In the genomic region with DNA sequence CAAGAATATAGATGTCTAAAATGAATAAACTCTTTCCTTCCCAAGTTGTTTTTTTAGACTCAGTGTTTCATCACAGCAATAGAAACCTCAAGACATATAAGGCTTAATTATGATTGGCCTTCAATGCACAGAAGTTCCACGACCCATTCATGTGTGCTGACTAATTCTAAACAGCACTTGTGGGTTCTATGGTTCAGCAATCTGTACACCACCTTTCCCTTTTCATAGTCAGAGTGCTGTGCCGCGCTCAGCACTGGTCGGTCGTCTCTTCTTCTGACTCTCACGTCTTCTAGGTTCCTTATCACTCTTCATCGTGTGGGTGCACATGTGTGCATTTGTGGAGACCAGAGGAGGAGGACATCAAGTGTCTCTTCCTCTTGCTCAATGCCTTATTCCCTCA, we compare ENCODE assay signal across 22 mouse cellular contexts. TPM values are rescaled to one million over a fixed set of nuclear protein-coding genes. Genes with fewer than 3 reads are reported as not detected.
DNase-seq lines count a peak whose midpoint lies in the region; ATAC-seq lines count a peak whose summit lies in the region.
"Had no signal": no experiment of that assay in that cellular context is flagged by ENCODE, and none has a peak within 500 bp of the region (broad histone marks: within the 10 kb centered on the region; RNA-seq: fewer than 3 reads in every experiment).

No protein-coding gene starts in this region.

- DNase-seq in CD4-positive, CD25-positive, alpha-beta regulatory T cell, adult 2 months (ENCODE audit: low read depth, low spot score), result peak; percentile 35
- DNase-seq in splenic B cell, adult 2 months (ENCODE audit: low read depth, low spot score), result peak; percentile 20
- no peak for DNase-seq in liver, embryonic 11.5 days (ENCODE audit: low spot score)
- DNase-seq in MN1 (ENCODE audit: low spot score), result no peak
- DNase-seq: adrenal gland, adult 8-10 months; adrenal gland, postnatal 25 days; cerebellum, adult 18-20 months; cerebellum, adult 9-10 months; cerebellum, postnatal 14 days; forebrain, postnatal 0 days; gastrocnemius, adult 2 months; gastrocnemius, postnatal 14 days; heart, adult 11 months had no signal

- H3K9me3 ChIP-seq in liver, embryonic 11.5 days (ENCODE audit: control insufficient read depth, low read length), result no peaks in the 10 kb centered on the region
- H3K9me3 ChIP-seq in forebrain, embryonic 13.5 days (replicated peaks), result no peaks in the 10 kb centered on the region
- H3K9me3 ChIP-seq: forebrain, embryonic 10.5 days; G1E; hindbrain, embryonic 12.5 days; hindbrain, embryonic 15.5 days had no signal

- ATAC-seq in activated CD4-positive, CD25-positive, alpha-beta regulatory T cell, adult 4 months, result peak; percentile 59
- no peak for ATAC-seq in liver, embryonic 11.5 days (replicated peaks; ENCODE audit: low FRiP score)
- ATAC-seq in forebrain, embryonic 13.5 days, result no peak
- ATAC-seq: forebrain, embryonic 14.5 days; forebrain, postnatal 0 days; intestine, postnatal 0 days had no signal

- H3K27ac ChIP-seq in liver, embryonic 11.5 days (ENCODE audit: low read depth, low read length), result no peak overlapping the region
- H3K27ac ChIP-seq in forebrain, embryonic 13.5 days, result no peak overlapping the region
- H3K27ac ChIP-seq: forebrain, embryonic 10.5 days; gastrocnemius, adult 2 months; hindbrain, embryonic 12.5 days; hindbrain, embryonic 15.5 days had no signal

- no peaks in the 10 kb centered on the region for H3K4me1 ChIP-seq in liver, embryonic 11.5 days (replicated peaks; ENCODE audit: control insufficient read depth, insufficient read depth, low read length)
- H3K4me1 ChIP-seq in forebrain, embryonic 13.5 days, result no peaks in the 10 kb centered on the region
- H3K4me1 ChIP-seq: hindbrain, embryonic 12.5 days; hindbrain, embryonic 15.5 days had no signal

- no peaks in the 10 kb centered on the region for H3K36me3 ChIP-seq in splenic B cell, adult 2 months (ENCODE audit: control insufficient read depth, insufficient read depth, low read length, poor library complexity, severe bottlenecking)
- no peaks in the 10 kb centered on the region for H3K36me3 ChIP-seq in liver, embryonic 11.5 days (ENCODE audit: control insufficient read depth, insufficient read depth, low read length)
- no peaks in the 10 kb centered on the region for H3K36me3 ChIP-seq in forebrain, embryonic 13.5 days (ENCODE audit: poor library complexity, severe bottlenecking)
- H3K36me3 ChIP-seq: G1E; hindbrain, embryonic 12.5 days; hindbrain, embryonic 15.5 days had no signal

- WGBS in liver, embryonic 11.5 days, result 78% methylated on average over 7 of the region's 7 CpGs
- WGBS in forebrain, embryonic 13.5 days, result 94% methylated on average over 7 of the region's 7 CpGs

- no peak overlapping the region for H3K4me3 ChIP-seq in liver, embryonic 11.5 days (ENCODE audit: low read depth, low read length)
- H3K4me3 ChIP-seq in forebrain, embryonic 13.5 days, result no peak overlapping the region
- H3K4me3 ChIP-seq: forebrain, embryonic 10.5 days; gastrocnemius, adult 2 months; hindbrain, embryonic 12.5 days; hindbrain, embryonic 15.5 days had no signal

- H3K27me3 ChIP-seq in splenic B cell, adult 2 months (ENCODE audit: control insufficient read depth, insufficient read depth, low read length, poor library complexity, severe bottlenecking), result no peaks in the 10 kb centered on the region
- no peaks in the 10 kb centered on the region for H3K27me3 ChIP-seq in liver, embryonic 11.5 days (replicated peaks; ENCODE audit: control insufficient read depth, insufficient read depth, low read length)
- H3K27me3 ChIP-seq in forebrain, embryonic 13.5 days, result no peaks in the 10 kb centered on the region
- H3K27me3 ChIP-seq: hindbrain, embryonic 12.5 days; hindbrain, embryonic 15.5 days had no signal

- no peak overlapping the region for H3K9ac ChIP-seq in liver, embryonic 11.5 days (ENCODE audit: low read depth, low read length)
- H3K9ac ChIP-seq in forebrain, embryonic 13.5 days, result no peak overlapping the region
- H3K9ac ChIP-seq: forebrain, postnatal 0 days; hindbrain, embryonic 12.5 days; hindbrain, embryonic 15.5 days had no signal

- no peak overlapping the region for H3K4me2 ChIP-seq in liver, embryonic 11.5 days
- H3K4me2 ChIP-seq in forebrain, embryonic 13.5 days, result no peak overlapping the region
- H3K4me2 ChIP-seq: heart, embryonic 11.5 days; hindbrain, embryonic 12.5 days; hindbrain, embryonic 15.5 days had no signal

RNA-seq across cellular contexts. Expression of a gene that starts 52.6 kb away (rescaled TPM):
- polyA plus RNA-seq in activated CD4-positive, CD25-positive, alpha-beta regulatory T cell, adult 4 months (2017; shearing (Covaris generic)), result 100 to 1,000 TPM in 1 of 2 experiments, 10 to 100 TPM in 1; 97.9 to 108 TPM
- 71.9 and 74.6 TPM in 2 replicates for polyA plus RNA-seq in liver, embryonic 11.5 days (2014; fragmentation: Nextera tagmentation; extraction: Ambion mirVana)
- 129 and 130 TPM in 2 replicates for polyA plus RNA-seq in forebrain, embryonic 13.5 days (2015; fragmentation: Nextera tagmentation; extraction: Ambion mirVana)

Comparison
In these comparisons a context has a peak if more than half of its experiments do, and no peak if none do; other contexts are left out.
1. DNase-seq: peak in CD4-positive, CD25-positive, alpha-beta regulatory T cell, adult 2 months (single experiment) and splenic B cell, adult 2 months (single experiment); none in liver, embryonic 11.5 days (single experiment) and MN1 (single experiment).